Mouse (Mus musculus) brain, embryonic 14.5 days (tissue): ENCODE results near the gene Clta.
A peak's percentile ranks its signal among the peaks of the same experiment; 100 is the strongest.

ENCODE experiments used
- CTCF ChIP-seq: fragments of 200-500 bp; IDR thresholded peaks from 2 replicates; pipeline ENCODE4 v1.5.1; 2012; ENCODE audit warnings: inconsistent platforms, mild to moderate bottlenecking, moderate library complexity, borderline replicate concordance; ENCODE audit not compliant: insufficient read depth, insufficient read length; ENCODE audit errors: extremely low read depth
- POLR2A ChIP-seq: fragments of 200-500 bp; IDR thresholded peaks from 2 replicates; pipeline ENCODE4 v1.6.1; 2012; ENCODE audit warnings: mild to moderate bottlenecking, inconsistent platforms, borderline replicate concordance; ENCODE audit not compliant: poor library complexity, insufficient read depth, insufficient read length, severe bottlenecking; ENCODE audit errors: extremely low read depth

- TF ChIP-seq POLR2A: no peak
- peak; percentile 88 for TF ChIP-seq CTCF
Measured at GRCm38 (mm10) chr4:43957292-43957845, 46.9 kb upstream of the Clta start, which contains the start of gene Glipr2.
